Mouse (Mus musculus) myocyte (in vitro differentiated cells): ENCODE measurements at regions not wholly inside any gene's neighbourhood (a gene's known extent, or its start where the extent isn't known, plus 50 kb on each side); places are given as distances from the start of the nearest gene placed in this dataset.

Source experiments
- E2F4 ChIP-seq: IDR thresholded peaks from one replicate; pipeline ENCODE4 v1.6.1; 2011; ENCODE audit warnings: mild to moderate bottlenecking, control low read depth, moderate library complexity; ENCODE audit not compliant: insufficient read depth
- MAX ChIP-seq: IDR thresholded peaks from one replicate; pipeline ENCODE4 v1.6.1; 2011; ENCODE audit warnings: low read depth, mild to moderate bottlenecking, control low read depth
- MYOD1 ChIP-seq, 3 experiments: IDR thresholded peaks; one replicate each; pipeline ENCODE4 v1.6.1; 2011; ENCODE audit warnings: control low read depth in 2 of 3, low read depth in 2 of 3, mild to moderate bottlenecking in 2 of 3, moderate library complexity in 1 of 3; ENCODE audit not compliant: insufficient read length in 2 of 3, control insufficient read depth in 1 of 3
- MYOG ChIP-seq, 3 experiments: IDR thresholded peaks; one replicate each; pipeline ENCODE4 v1.6.1; 2011; ENCODE audit warnings: control low read depth in 2 of 3, low read depth in 2 of 3, mild to moderate bottlenecking in 2 of 3; ENCODE audit not compliant: insufficient read length in 2 of 3, control insufficient read depth in 1 of 3, insufficient read depth in 1 of 3
- POLR2A ChIP-seq: IDR thresholded peaks from one replicate; pipeline ENCODE4 v1.6.1; 2011; ENCODE audit warnings: low read depth, mild to moderate bottlenecking, control low read depth, moderate library complexity; ENCODE audit not compliant: insufficient read length
- TCF12 ChIP-seq: IDR thresholded peaks from one replicate; pipeline ENCODE4 v1.6.1; 2011; ENCODE audit warnings: mild to moderate bottlenecking, control low read depth; ENCODE audit not compliant: poor library complexity, insufficient read depth, severe bottlenecking
- TCF3 ChIP-seq: IDR thresholded peaks from one replicate; pipeline ENCODE4 v1.6.1; 2011; ENCODE audit warnings: low read depth, control low read depth; ENCODE audit not compliant: insufficient read length
- USF1 ChIP-seq: IDR thresholded peaks from one replicate; pipeline ENCODE4 v1.6.1; 2011; ENCODE audit warnings: low read depth, mild to moderate bottlenecking, control low read depth, moderate library complexity

DNA sequence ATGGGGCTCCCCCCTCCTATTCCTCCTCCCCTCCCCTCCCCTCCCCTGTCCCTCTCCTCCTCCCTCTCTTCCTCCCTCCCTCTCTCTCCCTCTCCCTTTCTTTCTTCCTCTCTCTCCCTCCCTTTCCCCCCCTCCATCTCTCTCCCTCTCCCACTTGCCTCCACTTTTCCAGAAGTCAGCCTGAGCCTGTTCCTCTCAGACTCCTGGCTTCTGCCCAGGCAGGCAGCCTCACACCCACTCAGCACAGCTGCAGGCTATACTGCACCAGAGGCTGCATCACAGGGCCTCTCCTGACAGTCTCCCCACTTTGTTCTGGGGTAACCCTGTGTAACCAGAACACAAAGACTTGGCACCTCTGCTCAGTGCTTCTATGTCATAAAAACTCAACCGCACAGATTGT is 346.3 kb downstream of the Agtpbp1 start:
- TF ChIP-seq MAX: no peak
- TF ChIP-seq POLR2A: no peak
- no peak for TF ChIP-seq USF1
- no peak for TF ChIP-seq MYOG (IDR thresholded peaks at IDR 0.05; ENCODE audit: control insufficient read depth in 1 of 3, insufficient read depth in 1 of 3, insufficient read length in 2 of 3, low read depth in 2 of 3)
- TF ChIP-seq TCF3: no peak
- no peak for TF ChIP-seq MYOD1 (IDR thresholded peaks at IDR 0.05; ENCODE audit: control insufficient read depth in 1 of 3, insufficient read length in 2 of 3, low read depth in 2 of 3)
- TF ChIP-seq TCF12: no peak
- no peak for TF ChIP-seq E2F4
